Mouse (Mus musculus) heart, postnatal 10 days (tissue): ENCODE data around the gene Car14. TPM values are rescaled to one million over a fixed set of nuclear protein-coding genes. Genes with fewer than 3 reads are reported as not detected.
"Not testable (repeated sequence)": the region's sequence is repeated elsewhere in the genome, so short reads cannot be mapped to it uniquely, and the experiment has no call there.

Experiments used
- DNase-seq, 2 experiments: peaks; one replicate each; pipeline ENCODE4 v3.0.0; 2021
- intact Hi-C: fragments of 180-260 bp; cut with DNase I; formaldehyde crosslinking; loops from one replicate; pipeline ENCODE4 v1.15.1; 2025
- total RNA-seq, 2 experiments: library from RNA; stranded (reverse); gene quantifications; 2 replicates each; pipeline ENCODE4 v1.2.3; 2021

The Car14 gene
- total RNA-seq, 2 experiments from 2014 or later, result 142 to 150 TPM

DNA sequence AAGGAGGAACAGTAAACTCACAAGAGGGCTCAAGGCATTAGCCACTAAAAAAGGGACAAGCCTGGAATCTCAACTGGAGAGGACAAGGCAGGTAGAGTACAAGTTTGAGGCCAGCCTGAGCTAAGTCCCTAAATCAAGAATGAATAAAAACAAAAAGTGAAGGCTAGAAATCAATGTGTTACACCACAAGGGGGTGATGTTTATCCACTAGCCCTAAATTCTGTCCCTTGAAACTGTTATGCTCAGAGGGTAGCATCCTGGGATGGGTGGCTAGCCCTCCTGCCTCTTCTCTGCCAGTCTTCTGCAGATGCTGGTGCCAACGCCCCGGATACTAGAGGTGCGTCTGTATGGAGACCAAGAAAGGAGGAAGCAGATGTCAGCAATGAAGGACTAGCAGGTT lies 44.2 kb downstream of the Car14 start:
- DNase-seq, result no peak
- intact Hi-C loops, result loop anchor here (2.0 kb wide), 1 partner anchor 100 kb away; no protein-coding TSS in a partner anchor

DNA sequence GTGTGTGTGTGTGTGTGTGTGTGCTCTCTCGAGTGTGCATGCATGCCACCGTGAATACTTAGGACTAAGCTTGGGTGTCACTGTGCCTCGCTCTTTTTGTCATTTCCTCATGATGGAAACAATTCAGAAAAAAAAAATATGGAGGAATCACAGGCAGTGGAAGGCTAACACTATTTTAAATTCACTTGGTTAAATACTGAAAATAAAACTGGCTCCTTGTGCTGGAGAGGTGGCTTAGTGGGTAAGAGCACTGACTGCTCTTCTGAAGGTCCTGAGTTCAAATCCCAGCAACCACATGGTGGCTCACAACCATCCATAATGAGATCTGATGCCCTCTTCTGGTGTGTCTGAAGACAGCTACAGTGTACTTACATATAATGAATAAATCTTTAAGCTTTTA lies 46.2 kb downstream of the Car14 start:
- DNase-seq, intact Hi-C loops: not testable (repeated sequence)

DNA sequence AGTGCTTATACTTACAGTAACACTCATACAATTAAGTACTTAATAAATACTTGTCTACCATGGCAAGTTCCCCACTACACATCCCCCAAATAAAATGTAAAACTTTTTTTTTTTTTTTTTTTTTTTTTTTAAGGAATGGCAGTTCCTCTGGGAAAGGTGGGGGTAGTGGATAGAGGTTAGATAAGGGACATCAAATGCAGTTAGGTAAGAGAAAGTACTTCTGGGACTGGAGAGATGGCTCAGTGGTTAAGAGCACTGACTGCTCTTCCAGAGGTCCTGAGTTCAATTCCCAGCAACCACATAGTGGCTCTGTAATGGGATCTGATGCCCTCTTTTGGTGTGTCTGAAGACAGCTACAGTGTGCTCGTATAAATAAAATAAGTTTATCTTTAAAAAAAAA lies 47.4 kb downstream of the Car14 start:
- intact Hi-C loops, DNase-seq: not testable (repeated sequence)

DNA sequence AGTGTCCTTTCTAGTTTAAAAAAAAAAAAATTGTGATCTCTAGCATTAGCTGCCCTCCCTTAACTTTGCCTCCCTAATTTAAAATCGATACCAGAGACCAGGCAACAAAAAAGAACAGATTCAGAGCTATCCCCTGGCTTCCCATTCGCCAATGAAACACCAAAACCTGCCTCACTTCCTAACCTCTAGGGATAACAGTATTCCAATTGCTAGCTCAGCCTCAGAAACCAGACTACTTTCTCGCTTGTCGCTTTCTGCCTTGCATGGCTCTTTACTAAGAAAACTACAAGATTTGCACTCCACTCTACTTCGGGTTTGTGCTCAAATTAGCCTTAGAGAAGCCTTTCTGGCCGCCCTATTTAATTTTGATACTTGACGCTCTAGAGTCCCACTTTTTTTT lies 48.4 kb downstream of the Car14 start:
- DNase-seq, result no peak
- intact Hi-C loops, result no loop called here

DNA sequence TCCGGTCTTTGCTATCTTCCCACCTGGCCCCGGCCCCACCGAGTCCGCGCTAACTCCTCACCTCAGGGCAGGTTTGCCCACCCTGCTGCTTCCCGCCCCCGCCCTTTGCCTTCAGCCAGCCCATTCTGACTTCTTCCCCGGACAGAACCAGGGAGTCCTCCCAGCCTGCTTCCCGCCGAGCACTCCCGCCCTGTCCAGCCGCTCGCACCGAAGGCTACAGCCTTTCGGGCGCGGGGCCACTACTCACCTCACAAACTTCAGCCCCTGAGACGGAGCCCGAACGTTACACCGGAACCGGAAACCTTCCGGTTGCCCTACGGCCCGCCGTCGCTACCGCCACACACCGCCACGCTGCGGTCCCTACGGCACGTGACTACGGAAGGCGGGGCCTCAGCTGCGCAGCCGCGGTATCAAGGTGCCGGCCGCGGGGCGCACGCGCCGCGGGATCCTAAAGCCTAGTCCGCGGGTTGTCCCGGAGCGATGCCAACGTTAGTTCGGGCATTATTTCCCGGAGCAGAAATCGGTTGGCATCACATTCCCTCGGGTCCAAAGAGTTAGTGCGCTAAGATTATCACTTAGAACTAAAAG lies 48.9 kb downstream of the Car14 start, which contains the start of gene Prpf3:
Gene Prpf3, minus strand, starts transcription at position 384 of the 588 bp plus-strand sequence.
- intact Hi-C loops, result no loop called here
- peak; percentile 97 for DNase-seq

DNA sequence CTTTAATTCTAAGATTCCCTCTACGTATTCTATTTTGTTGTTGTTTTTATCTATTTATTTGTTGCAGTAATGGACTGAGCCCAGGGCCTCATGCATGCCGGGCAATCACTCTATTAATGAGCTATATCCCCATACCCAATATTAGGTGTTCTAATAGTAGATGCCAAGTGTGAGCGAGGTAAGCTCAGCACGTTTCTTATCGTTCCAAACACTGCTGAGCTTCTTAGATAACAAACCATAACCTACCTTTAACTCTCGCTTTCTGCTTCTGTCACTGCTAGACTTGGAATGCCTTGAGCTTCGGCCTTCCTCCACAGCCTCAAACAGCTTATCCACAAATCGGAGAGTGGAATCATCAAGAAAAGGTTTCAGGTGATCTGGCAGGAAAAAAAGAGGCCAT lies 53.2 kb downstream of the Car14 start:
- intact Hi-C loops, result no loop called here
- no peak for DNase-seq

DNA sequence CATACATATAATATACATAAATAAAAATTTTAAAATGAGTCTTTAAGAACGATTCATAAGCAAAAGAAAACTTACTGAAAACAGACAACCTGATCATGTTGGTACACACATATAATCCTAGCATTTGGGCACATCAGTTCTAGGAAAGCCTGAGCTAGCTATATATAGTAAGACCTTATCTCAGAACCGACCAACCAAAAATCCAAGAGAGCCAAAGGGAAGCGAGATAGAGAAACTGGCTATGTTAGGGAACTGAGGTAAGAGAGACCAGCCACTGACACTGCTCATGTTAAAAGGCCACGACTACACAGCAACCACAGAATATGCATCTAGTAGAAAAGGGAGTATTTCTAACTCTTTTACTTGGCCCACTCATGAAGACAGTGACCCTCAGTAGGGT lies 53.9 kb downstream of the Car14 start:
- intact Hi-C loops, result no loop called here
- DNase-seq, result peak in 1 of 2 experiments; percentile 20

Other genes starting within 250 kb of the Car14 start
- 100 to 1,000 TPM; 147 to 161 TPM for gene Mcl1, start 245.9 kb downstream of the Car14 start, total RNA-seq
- gene Adamtsl4, start 216.8 kb downstream of the Car14 start, total RNA-seq, result 10 to 100 TPM; 32.2 to 37.4 TPM
- gene Ecm1, start 165.1 kb downstream of the Car14 start, total RNA-seq, result 10 to 100 TPM; 49.2 to 59.2 TPM
- 10 to 100 TPM; 33.5 to 39.6 TPM for gene Tars2, start 144.5 kb downstream of the Car14 start, total RNA-seq
- 10 to 100 TPM; 51.4 to 53.4 TPM for gene Rprd2, start 85.8 kb downstream of the Car14 start, total RNA-seq
- gene Prpf3, start 48.8 kb downstream of the Car14 start, total RNA-seq, result 10 to 100 TPM; 22.7 to 23.4 TPM
- 100 to 1,000 TPM; 269 to 279 TPM for gene Mrps21, start 33.2 kb downstream of the Car14 start, total RNA-seq
- 1 to 10 TPM; 2.2 to 2.9 TPM for gene Ciart, start 22.4 kb downstream of the Car14 start, total RNA-seq
- 10 to 100 TPM; 26.1 to 38.7 TPM for gene BC028528, start 12.7 kb downstream of the Car14 start, total RNA-seq
- 100 to 1,000 TPM; 147 to 151 TPM for gene Aph1a, start 10.7 kb downstream of the Car14 start, total RNA-seq
- gene Anp32e, start 24.6 kb upstream of the Car14 start, total RNA-seq, result 100 to 1,000 TPM; 102 to 109 TPM
- gene Plekho1, start 91.3 kb upstream of the Car14 start, total RNA-seq, result 100 to 1,000 TPM; 111 to 118 TPM
- 10 to 100 TPM; 24.7 to 34.4 TPM for gene Vps45, start 153.8 kb upstream of the Car14 start, total RNA-seq
- gene Otud7b, start 199.8 kb upstream of the Car14 start, total RNA-seq, result 10 to 100 TPM; 50.9 to 51.0 TPM